Mouse (Mus musculus): Measurements from ENCODE around the gene Dmbx1. TPM values are rescaled to one million over a fixed set of nuclear protein-coding genes. Genes with fewer than 3 reads are reported as not detected.

The Dmbx1 gene
- polyA plus RNA-seq, 1 experiment from 2014 or later, result 0.04 TPM

DNA sequence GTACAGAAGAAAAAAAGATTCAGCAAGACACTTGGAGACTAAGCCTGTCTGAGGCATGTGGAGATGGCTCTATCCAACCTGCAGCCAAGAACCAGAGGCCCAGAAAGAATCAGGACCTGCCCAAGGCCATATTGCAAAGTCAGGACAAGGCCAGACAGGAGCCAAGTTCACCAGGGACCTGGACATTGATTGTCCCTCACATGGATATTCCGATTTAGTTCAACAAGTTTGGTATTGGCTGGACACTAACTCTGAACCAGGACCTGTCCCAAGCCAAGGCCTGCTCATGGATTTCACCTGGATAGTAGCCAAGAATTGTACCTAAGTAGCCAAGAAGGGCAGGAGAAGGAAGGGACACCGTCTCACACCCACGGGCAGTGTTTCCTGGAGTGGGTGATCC is 32.9 kb downstream of the Dmbx1 start:
- no peak for ATAC-seq (ENCODE audit: insufficient number of reproducible peaks, low FRiP score, low TSS enrichment, low read depth)
- peaks cover 64% of the 10 kb centered on the region for H3K27me3 ChIP-seq
- no peak overlapping the region for H3K4me2 ChIP-seq
- H3K9ac ChIP-seq, result no peak overlapping the region
- no peak overlapping the region for H3K27ac ChIP-seq
- 83% methylated on average over 3 of the region's 3 CpGs for WGBS
- no peaks in the 10 kb centered on the region for H3K9me3 ChIP-seq
- peaks cover 11% of the 10 kb centered on the region for H3K4me1 ChIP-seq
- H3K4me3 ChIP-seq, result no peak overlapping the region
- no peaks in the 10 kb centered on the region for H3K36me3 ChIP-seq

DNA sequence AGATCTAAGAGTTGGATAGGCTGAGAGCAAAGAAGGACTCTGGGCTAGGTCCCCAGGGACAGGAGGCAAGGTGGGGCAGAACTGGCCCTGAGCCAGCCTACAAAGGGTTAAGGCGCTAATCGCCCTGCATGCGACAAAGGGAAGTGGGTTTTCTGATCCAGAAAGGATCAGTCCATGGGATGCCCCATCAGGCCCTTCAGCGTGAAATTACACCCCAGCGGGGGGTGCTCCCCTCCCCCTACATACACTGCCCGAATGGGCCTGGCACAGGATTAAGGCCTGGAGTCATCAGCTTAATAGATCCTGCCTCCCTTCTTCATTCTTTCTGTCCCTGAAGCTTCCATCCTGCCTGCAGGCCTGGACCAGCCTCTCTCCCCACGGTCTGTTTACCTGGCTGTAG is 34.0 kb downstream of the Dmbx1 start:
- no peaks in the 10 kb centered on the region for H3K36me3 ChIP-seq
- H3K27ac ChIP-seq, result no peak overlapping the region
- peaks cover 11% of the 10 kb centered on the region for H3K4me1 ChIP-seq
- no peak for ATAC-seq (ENCODE audit: insufficient number of reproducible peaks, low FRiP score, low TSS enrichment, low read depth)
- H3K9me3 ChIP-seq, result no peaks in the 10 kb centered on the region
- H3K4me2 ChIP-seq, result no peak overlapping the region
- 12% methylated on average over 7 of the region's 7 CpGs for WGBS
- H3K4me3 ChIP-seq, result no peak overlapping the region
- no peak overlapping the region for H3K9ac ChIP-seq
- peaks cover 73% of the 10 kb centered on the region for H3K27me3 ChIP-seq

DNA sequence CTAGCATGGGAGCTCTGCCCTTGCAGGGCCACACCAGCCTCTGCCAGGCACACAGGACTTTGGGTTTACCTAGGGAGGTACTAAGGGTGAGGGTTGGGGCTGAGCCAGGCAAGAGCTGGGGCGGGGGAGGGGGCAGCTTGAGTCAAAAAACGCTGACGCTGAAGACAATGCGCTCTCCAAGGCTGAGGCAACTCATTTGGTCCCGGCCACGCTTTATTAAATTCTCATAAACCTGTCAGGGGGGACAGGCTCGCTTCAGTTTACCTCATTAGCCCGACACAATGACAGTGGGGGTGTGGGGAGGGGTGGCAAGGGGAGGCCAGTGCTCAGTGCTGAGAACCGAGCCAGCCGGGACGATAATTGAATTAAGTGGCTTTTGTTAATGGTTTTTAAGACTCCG is 35.4 kb downstream of the Dmbx1 start:
- H3K4me1 ChIP-seq, result peaks cover 11% of the 10 kb centered on the region
- 9% methylated on average over 12 of the region's 12 CpGs for WGBS
- H3K27ac ChIP-seq, result no peak overlapping the region
- H3K9me3 ChIP-seq, result no peaks in the 10 kb centered on the region
- peaks cover 86% of the 10 kb centered on the region for H3K27me3 ChIP-seq
- H3K36me3 ChIP-seq, result no peaks in the 10 kb centered on the region
- no peak for ATAC-seq (ENCODE audit: insufficient number of reproducible peaks, low FRiP score, low TSS enrichment, low read depth)
- no peak overlapping the region for H3K4me3 ChIP-seq
- no peak overlapping the region for H3K9ac ChIP-seq
- H3K4me2 ChIP-seq, result no peak overlapping the region

DNA sequence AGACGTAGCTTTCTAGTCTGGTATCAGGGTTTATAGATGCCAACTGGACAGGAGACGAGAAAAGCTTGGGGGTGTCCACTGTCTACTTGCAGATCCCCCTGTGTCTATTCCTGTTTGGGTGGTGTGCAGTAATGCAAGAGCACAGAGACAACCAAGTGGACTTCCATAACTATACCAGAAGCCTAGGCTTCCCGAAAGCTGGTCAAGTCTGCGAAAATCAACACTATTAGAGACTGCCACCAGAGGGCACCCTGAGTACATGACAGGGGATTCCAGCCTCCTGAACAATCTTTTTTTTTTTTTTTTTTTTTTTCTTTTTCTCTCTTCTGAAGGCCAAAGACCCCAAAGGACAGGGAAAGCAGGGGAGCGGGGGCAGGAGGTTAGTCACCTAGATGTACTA is 36.9 kb downstream of the Dmbx1 start:
- 16% methylated on average over 5 of the region's 5 CpGs for WGBS
- no peak for ATAC-seq (ENCODE audit: insufficient number of reproducible peaks, low FRiP score, low TSS enrichment, low read depth)

DNA sequence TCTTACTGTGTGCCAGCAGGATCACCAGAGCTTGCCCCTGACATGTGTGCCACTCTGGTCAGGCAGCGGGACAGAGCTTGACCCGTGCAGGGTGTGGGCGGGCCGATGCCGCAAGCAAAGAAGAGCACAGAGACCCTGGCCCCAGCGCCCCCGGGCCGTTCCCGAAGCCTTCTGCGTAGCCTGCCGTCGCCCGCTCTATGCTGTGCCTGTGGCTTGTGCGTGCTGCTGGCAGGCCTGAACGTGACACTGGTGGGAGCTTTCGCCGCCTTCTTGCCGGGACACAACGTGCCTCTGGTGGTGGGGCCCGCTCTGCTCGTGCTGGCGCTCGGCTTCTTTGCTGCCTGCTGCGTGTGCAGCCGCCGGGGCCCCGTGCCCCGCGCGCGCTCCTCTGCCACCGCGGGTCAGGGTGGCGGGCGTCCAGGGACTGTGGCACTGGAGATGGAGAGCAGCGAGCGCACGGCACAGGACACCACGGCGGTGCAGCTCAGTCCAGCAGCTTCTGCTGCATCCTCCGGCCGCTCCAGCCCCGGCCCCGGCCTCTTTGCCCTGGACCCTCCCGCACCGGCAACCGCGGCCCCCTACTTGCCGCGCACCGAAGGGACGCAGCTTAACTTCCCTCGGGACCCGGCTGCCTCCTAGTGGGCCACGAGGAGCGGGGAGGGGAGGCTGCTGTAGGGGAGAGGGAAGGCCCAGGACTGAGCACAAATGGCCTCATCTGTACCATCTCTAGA is 41.7 kb downstream of the Dmbx1 start:
- peak overlapping the region; percentile 79 for H3K4me2 ChIP-seq
- H3K27ac ChIP-seq, result no peak overlapping the region
- peaks cover 8% of the 10 kb centered on the region for H3K4me1 ChIP-seq
- peak overlapping the region; percentile 38 for H3K4me3 ChIP-seq
- H3K27me3 ChIP-seq, result peaks cover 80% of the 10 kb centered on the region
- WGBS, result 2% methylated on average over 56 of the region's 56 CpGs
- H3K9ac ChIP-seq, result peak overlapping the region; percentile 33
- no peaks in the 10 kb centered on the region for H3K36me3 ChIP-seq
- no peaks in the 10 kb centered on the region for H3K9me3 ChIP-seq
- ATAC-seq (ENCODE audit: insufficient number of reproducible peaks, low FRiP score, low TSS enrichment, low read depth), result no peak

More for the DNA sequence above, 36.9 kb downstream of the Dmbx1 start:
- Histone ChIP-seq H3K4me1 (peaks cover 7% of the 10 kb centered on the region), H3K27ac (no peak overlapping the region), H3K9ac (no peak overlapping the region), H3K4me3 (no peak overlapping the region), H3K36me3 (no peaks in the 10 kb centered on the region), H3K4me2 (no peak overlapping the region), H3K9me3 (no peaks in the 10 kb centered on the region), H3K27me3 (peaks cover 88% of the 10 kb centered on the region)

DNA sequence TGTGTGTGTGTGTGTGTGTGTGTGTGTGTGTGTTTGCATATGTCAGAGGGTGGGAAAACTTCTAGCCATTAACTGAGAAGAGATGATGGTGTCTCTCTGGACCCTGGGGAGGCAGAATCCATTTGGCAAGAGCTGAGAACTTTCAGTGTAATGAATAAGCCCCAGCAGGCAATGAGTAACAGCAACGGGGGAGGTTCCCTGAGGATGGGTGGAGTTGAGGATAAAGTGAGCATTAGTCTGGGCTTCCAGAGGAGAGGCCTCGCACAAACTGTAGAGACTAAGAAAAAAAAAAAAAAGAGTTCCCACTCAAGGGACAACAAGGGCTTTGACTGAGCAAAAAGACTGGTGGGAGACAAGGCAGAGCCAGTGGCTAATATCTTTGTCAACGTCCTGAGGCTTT is 45.4 kb downstream of the Dmbx1 start:
- Histone ChIP-seq H3K9ac (no peak overlapping the region), H3K27me3 (peaks cover 78% of the 10 kb centered on the region), H3K4me3 (no peak overlapping the region), H3K9me3 (no peaks in the 10 kb centered on the region), H3K27ac (no peak overlapping the region), H3K4me2 (no peak overlapping the region), H3K36me3 (no peaks in the 10 kb centered on the region), H3K4me1 (peaks cover 17% of the 10 kb centered on the region)
- no peak for ATAC-seq (ENCODE audit: insufficient number of reproducible peaks, low FRiP score, low TSS enrichment, low read depth)
- WGBS, result 22% methylated on average over 3 of the region's 3 CpGs

DNA sequence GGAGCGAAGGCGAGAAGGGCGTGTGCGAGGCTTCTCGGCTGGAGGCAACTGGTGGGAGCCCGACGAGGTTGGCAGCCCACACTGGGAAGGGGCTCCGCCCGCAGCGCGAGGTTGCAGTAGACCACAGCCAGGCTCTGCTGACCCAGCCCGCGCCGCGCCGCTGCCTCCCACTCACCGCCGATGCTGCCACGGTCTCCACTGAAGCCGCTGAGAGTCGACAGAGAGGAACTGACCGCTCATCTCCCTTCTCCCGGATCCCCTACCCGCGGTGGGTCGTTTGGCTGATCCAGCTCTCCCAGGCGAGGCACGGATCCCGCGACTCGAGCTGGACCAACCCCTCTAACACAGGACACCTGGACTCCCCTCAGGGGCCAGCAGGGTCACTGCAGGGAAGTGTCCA is 49.2 kb downstream of the Dmbx1 start, which contains the start of gene 6430628N08Rik:
Gene 6430628N08Rik, plus strand, starts transcription at position 113 of the 400 bp plus-strand sequence.
- peaks cover 46% of the 10 kb centered on the region for H3K27me3 ChIP-seq
- peak within 1 kb of the TSS; percentile 21 for H3K4me3 ChIP-seq
- no peak within 1 kb of the TSS for H3K27ac ChIP-seq
- no peaks in the 10 kb centered on the region for H3K9me3 ChIP-seq
- no peak within 1 kb of the TSS for H3K9ac ChIP-seq
- under 1% methylated on average over 31 of the region's 31 CpGs for WGBS
- no peak for ATAC-seq (ENCODE audit: insufficient number of reproducible peaks, low FRiP score, low TSS enrichment, low read depth)
- H3K4me2 ChIP-seq, result peak within 1 kb of the TSS; percentile 42
- H3K36me3 ChIP-seq, result no peaks in the 10 kb centered on the region
- H3K4me1 ChIP-seq, result peaks cover 9% of the 10 kb centered on the region

DNA sequence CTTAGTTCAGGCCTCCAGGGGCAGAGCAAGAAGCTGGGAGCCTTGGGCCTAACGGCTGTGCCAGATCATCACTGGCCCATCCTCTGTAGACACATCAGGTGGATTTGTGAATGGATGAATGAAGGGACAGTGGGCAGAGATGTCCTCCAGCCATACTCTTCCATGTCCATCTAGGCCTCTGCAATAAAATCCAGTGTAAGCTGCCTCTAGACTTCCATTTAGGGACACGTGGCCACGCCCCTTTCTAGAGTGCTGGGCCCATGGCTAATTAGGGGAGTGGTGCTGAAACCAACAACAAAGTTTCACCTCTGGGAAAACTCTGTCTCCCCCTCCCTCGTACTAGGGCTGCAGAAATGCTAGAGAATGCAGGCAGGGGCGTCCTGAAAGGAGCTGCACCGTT is 49.7 kb downstream of the Dmbx1 start:
- peaks cover 9% of the 10 kb centered on the region for H3K4me1 ChIP-seq
- H3K4me3 ChIP-seq, result peak overlapping the region; percentile 21
- H3K4me2 ChIP-seq, result peak overlapping the region; percentile 42
- H3K27me3 ChIP-seq, result peaks cover 47% of the 10 kb centered on the region
- H3K9me3 ChIP-seq, result no peaks in the 10 kb centered on the region
- no peak overlapping the region for H3K27ac ChIP-seq
- WGBS, result 9% methylated on average over 6 of the region's 6 CpGs
- no peaks in the 10 kb centered on the region for H3K36me3 ChIP-seq
- no peak for ATAC-seq (ENCODE audit: insufficient number of reproducible peaks, low FRiP score, low TSS enrichment, low read depth)
- H3K9ac ChIP-seq, result no peak overlapping the region

DNA sequence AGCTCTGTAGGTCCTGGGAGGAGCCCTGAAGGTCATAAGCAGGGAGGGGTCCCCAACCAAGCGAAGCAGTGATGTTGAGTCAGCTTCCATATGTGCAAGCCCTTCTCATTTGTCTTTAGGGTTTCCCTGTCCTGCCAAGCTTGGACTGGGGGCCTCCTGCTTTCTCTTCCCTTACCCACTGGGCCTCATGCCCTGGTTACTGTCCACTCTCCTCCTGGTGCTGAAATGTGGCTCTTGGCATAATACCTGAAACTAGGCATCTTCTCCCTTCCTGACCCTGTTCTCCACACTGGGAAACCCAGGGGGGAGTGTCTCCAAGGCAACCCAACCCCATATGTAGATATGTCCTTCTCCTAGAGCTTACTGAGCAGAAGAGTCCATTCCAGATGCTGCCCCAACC is 52.9 kb downstream of the Dmbx1 start:
- WGBS, result 24% methylated on average over 1 of the region's 1 CpGs
- H3K27ac ChIP-seq, result no peak overlapping the region
- no peaks in the 10 kb centered on the region for H3K36me3 ChIP-seq
- H3K9ac ChIP-seq, result no peak overlapping the region
- no peaks in the 10 kb centered on the region for H3K9me3 ChIP-seq
- H3K4me1 ChIP-seq, result peaks cover 9% of the 10 kb centered on the region
- no peak for ATAC-seq (ENCODE audit: insufficient number of reproducible peaks, low FRiP score, low TSS enrichment, low read depth)
- peaks cover 35% of the 10 kb centered on the region for H3K27me3 ChIP-seq
- no peak overlapping the region for H3K4me3 ChIP-seq
- no peak overlapping the region for H3K4me2 ChIP-seq

DNA sequence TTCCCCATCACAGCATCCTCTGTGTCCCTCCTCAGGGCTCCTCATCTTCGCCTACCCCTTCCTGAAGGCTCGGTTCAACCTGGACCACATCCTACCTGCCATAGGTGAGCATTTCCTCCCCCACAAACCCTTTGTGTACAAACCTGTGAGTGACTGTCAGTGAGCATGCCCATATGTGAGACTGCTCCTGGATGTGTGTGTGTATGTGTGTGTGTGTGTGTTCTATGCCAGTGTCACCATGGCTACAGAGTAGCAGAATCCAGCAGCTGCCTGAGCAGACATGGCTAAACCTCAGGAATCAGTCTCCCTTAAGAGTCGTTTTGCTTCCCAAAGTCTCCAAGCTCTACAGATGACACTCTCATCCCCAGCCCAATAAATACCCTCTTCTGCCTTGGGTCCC is 53.9 kb downstream of the Dmbx1 start:
- WGBS, result 74% methylated on average over 3 of the region's 3 CpGs
- H3K27ac ChIP-seq, result no peak overlapping the region

DNA sequence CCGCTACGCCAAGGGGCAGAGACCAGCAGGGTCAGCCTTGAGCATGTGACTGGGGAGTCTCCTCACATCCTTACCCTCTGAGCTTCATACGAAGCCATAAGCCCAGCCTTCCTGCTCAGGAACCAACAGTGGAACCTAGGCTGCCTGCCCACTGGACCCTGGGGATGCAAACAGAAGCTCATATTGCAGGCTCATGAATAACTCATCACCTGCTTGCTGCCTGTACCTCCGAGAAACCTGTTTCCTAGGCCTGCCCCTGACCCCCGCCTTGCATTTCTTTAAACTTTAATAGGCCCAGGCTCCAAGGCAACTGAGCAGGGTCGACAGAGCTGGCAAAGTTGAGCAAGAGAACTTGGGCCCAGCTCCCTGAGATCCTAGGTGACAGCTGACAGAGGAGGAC is 55.7 kb downstream of the Dmbx1 start, which contains the start of gene Kncn:
Gene Kncn, plus strand, starts transcription at position 379 of the 400 bp plus-strand sequence.
- no peaks in the 10 kb centered on the region for H3K4me1 ChIP-seq
- 53% methylated on average over 6 of the region's 6 CpGs for WGBS
- H3K4me3 ChIP-seq, result no peak within 1 kb of the TSS
- H3K27ac ChIP-seq, result no peak within 1 kb of the TSS
- H3K9me3 ChIP-seq, result no peaks in the 10 kb centered on the region
- no peak for ATAC-seq (ENCODE audit: insufficient number of reproducible peaks, low FRiP score, low TSS enrichment, low read depth)
- no peaks in the 10 kb centered on the region for H3K36me3 ChIP-seq
- H3K27me3 ChIP-seq, result peaks cover 7% of the 10 kb centered on the region; the same call in 1 of the 2 replicates
- no peak within 1 kb of the TSS for H3K9ac ChIP-seq
- no peak within 1 kb of the TSS for H3K4me2 ChIP-seq

More for the DNA sequence above, 53.9 kb downstream of the Dmbx1 start:
- Histone ChIP-seq H3K4me2 (no peak overlapping the region), H3K36me3 (no peaks in the 10 kb centered on the region), H3K9ac (no peak overlapping the region), H3K27me3 (peaks cover 25% of the 10 kb centered on the region), H3K4me3 (no peak overlapping the region), H3K9me3 (no peaks in the 10 kb centered on the region), H3K4me1 (peaks cover 9% of the 10 kb centered on the region)
- ATAC-seq (ENCODE audit: insufficient number of reproducible peaks, low FRiP score, low TSS enrichment, low read depth), result no peak

DNA sequence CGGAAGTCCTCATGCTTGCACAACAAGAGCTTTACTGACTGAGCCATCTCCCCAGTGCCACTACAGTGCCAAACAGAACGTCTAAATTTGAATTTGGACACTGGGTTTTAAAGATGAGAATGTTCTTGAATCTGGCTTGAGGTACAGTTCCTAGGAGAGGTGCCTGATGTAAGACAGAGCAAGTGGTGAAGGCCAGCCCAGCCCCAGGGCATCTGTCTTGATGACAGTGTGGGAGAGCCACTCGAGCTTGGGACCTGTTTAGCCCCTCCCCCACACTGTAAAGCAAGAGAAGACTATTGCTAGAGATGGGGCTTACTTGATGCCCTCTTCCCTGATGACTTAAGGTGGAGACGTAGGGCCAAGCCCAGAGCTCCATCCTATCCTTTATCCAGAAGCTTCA is 57.5 kb downstream of the Dmbx1 start:
- Histone ChIP-seq H3K9me3 (no peaks in the 10 kb centered on the region), H3K27ac (no peak overlapping the region), H3K27me3 (peaks cover 4% of the 10 kb centered on the region; the same call in 1 of the 2 replicates), H3K4me1 (peaks cover 3% of the 10 kb centered on the region; the same call in 1 of the 2 replicates), H3K9ac (no peak overlapping the region), H3K4me3 (no peak overlapping the region), H3K4me2 (no peak overlapping the region), H3K36me3 (peaks cover 2% of the 10 kb centered on the region)
- no peak for ATAC-seq (ENCODE audit: insufficient number of reproducible peaks, low FRiP score, low TSS enrichment, low read depth)
- WGBS, result 53% methylated on average over 4 of the region's 4 CpGs
